Mouse (Mus musculus): ENCODE data around the gene Eif2ak4. TPM values are rescaled to one million over a fixed set of nuclear protein-coding genes. Genes with fewer than 3 reads are reported as not detected.
A peak's percentile ranks its signal among the peaks of the same experiment; 100 is the strongest.

Gene Eif2ak4
- total RNA-seq, 2 experiments from 2014 or later = 25.1 to 29.5 TPM

- no peak for DNase-seq (ENCODE audit: low spot score in 2 of 2)
Measured at GRCm38 (mm10) chr2:118461480-118462165, 73.2 kb downstream of the Eif2ak4 start.

GRCm38 (mm10) chr2:118463480-118463879 is 75.1 kb downstream of the Eif2ak4 start:
- no peak for DNase-seq (ENCODE audit: low spot score in 2 of 2)

GRCm38 (mm10) chr2:118464450-118464849 is 76.0 kb downstream of the Eif2ak4 start:
- DNase-seq (ENCODE audit: low spot score in 2 of 2) = no peak

GRCm38 (mm10) chr2:118465894-118466293 is 77.5 kb downstream of the Eif2ak4 start:
- DNase-seq (ENCODE audit: low spot score in 2 of 2) = no peak

- no peak for DNase-seq (ENCODE audit: low spot score in 2 of 2)
Measured at GRCm38 (mm10) chr2:118466601-118467000, 78.2 kb downstream of the Eif2ak4 start.

GRCm38 (mm10) chr2:118468354-118468753 is 79.9 kb downstream of the Eif2ak4 start:
- no peak for DNase-seq (ENCODE audit: low spot score in 2 of 2)

- no peak for DNase-seq (ENCODE audit: low spot score in 2 of 2)
Measured at GRCm38 (mm10) chr2:118478833-118479549, 90.6 kb downstream of the Eif2ak4 start.

- DNase-seq (ENCODE audit: low spot score in 2 of 2) = peak; percentile 71 to 83
Measured at GRCm38 (mm10) chr2:118479550-118479909, 91.1 kb downstream of the Eif2ak4 start, which contains the start of gene Srp14. Gene Srp14, minus strand, starts transcription at chr2:118479711.

- no peak for DNase-seq (ENCODE audit: low spot score in 2 of 2)
Measured at GRCm38 (mm10) chr2:118480886-118481285, 92.5 kb downstream of the Eif2ak4 start.

GRCm38 (mm10) chr2:118483032-118483431 is 94.6 kb downstream of the Eif2ak4 start:
- no peak for DNase-seq (ENCODE audit: low spot score in 2 of 2)

GRCm38 (mm10) chr2:118484386-118484898 is 96.0 kb downstream of the Eif2ak4 start:
- no peak for DNase-seq (ENCODE audit: low spot score in 2 of 2)

- no peak for DNase-seq (ENCODE audit: low spot score in 2 of 2)
Measured at GRCm38 (mm10) chr2:118485415-118485814, 97.0 kb downstream of the Eif2ak4 start.

GRCm38 (mm10) chr2:118486933-118487332 is 98.5 kb downstream of the Eif2ak4 start:
- peak; percentile 77 to 80 for DNase-seq (ENCODE audit: low spot score in 2 of 2)

- DNase-seq (ENCODE audit: low spot score in 2 of 2) = no peak
Measured at GRCm38 (mm10) chr2:118487806-118488205, 99.4 kb downstream of the Eif2ak4 start.

- peak; percentile 32 to 51 for DNase-seq (ENCODE audit: low spot score in 2 of 2)
Measured at GRCm38 (mm10) chr2:118490241-118491091, 102.0 kb downstream of the Eif2ak4 start.

- no peak for DNase-seq (ENCODE audit: low spot score in 2 of 2)
Measured at GRCm38 (mm10) chr2:118491281-118491731, 102.9 kb downstream of the Eif2ak4 start.

GRCm38 (mm10) chr2:118491741-118492395 is 103.5 kb downstream of the Eif2ak4 start:
- DNase-seq (ENCODE audit: low spot score in 2 of 2) = no peak

GRCm38 (mm10) chr2:118495024-118495423 is 106.6 kb downstream of the Eif2ak4 start:
- DNase-seq (ENCODE audit: low spot score in 2 of 2) = no peak

GRCm38 (mm10) chr2:118497890-118498289 is 109.5 kb downstream of the Eif2ak4 start:
- no peak for DNase-seq (ENCODE audit: low spot score in 2 of 2)

GRCm38 (mm10) chr2:118498476-118498875 is 110.1 kb downstream of the Eif2ak4 start:
- no peak for DNase-seq (ENCODE audit: low spot score in 2 of 2)

Data from adrenal gland, postnatal 4 days (tissue).